Mouse (Mus musculus) cerebellum, adult 2 months (tissue): ENCODE results near the gene Cracr2b.

Experiments
- CTCF ChIP-seq: fragments of 200-500 bp; IDR thresholded peaks from 2 replicates; pipeline ENCODE4 v1.5.1; 2011; ENCODE audit warnings: low read depth, mild to moderate bottlenecking, control low read depth, low read length, moderate library complexity, borderline replicate concordance; ENCODE audit not compliant: insufficient read depth
- POLR2A ChIP-seq: fragments of 200-500 bp; IDR thresholded peaks from 2 replicates; pipeline ENCODE4 v1.6.1; 2011; ENCODE audit warnings: low read length, control low read depth, borderline replicate concordance; ENCODE audit not compliant: insufficient read depth

GRCm38 (mm10) chr7:141493729-141494128 lies 32.8 kb downstream of the Cracr2b start:
- TF ChIP-seq POLR2A = no peak
- TF ChIP-seq CTCF = no peak
